Mouse (Mus musculus) heart, postnatal 0 days (tissue): ENCODE measurements at regions not wholly inside any gene's neighbourhood (a gene's known extent, or its start where the extent isn't known, plus 50 kb on each side); places are given as distances from the start of the nearest gene placed in this dataset.

Experiments used
- CTCF ChIP-seq: IDR thresholded peaks from 2 replicates; pipeline ENCODE4 v1.5.1; 2016; ENCODE audit warnings: antibody characterized with exemption, control low read depth, low read depth
- EP300 ChIP-seq: IDR thresholded peaks from 2 replicates; pipeline ENCODE4 v1.6.1; 2016; ENCODE audit warnings: antibody characterized with exemption, low read depth

DNA sequence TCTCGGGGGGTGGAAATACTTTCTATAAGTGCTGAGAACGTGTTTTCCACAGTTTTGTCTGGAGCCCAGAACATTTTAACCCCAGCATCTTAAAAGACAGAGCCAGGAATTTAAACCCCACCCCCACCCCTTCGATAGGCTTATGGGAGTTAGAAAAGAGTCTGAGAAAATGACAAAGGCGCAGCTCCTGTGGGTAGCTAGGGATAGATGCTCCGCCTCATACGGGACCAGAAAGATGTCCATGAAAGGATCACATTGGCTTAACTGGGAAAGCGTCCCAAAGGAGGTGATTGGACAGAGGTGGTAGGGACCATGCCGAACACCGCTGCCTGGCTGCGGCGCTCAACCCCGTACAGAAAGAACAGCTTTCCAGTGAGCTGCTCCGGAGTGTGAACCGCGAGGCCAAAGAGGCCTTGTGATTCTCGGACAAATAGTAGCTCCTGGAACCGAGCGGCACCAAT is 50.6 kb upstream of the Kdm7a start:
- TF ChIP-seq CTCF (no peak), EP300 (no peak)
